Mouse (Mus musculus): Measurements from ENCODE around the gene Slc33a1. TPM values are rescaled to one million over a fixed set of nuclear protein-coding genes. Genes with fewer than 3 reads are reported as not detected.

The Slc33a1 gene
- polyA plus RNA-seq, 1 experiment from 2014 or later: 23.6 TPM

DNA sequence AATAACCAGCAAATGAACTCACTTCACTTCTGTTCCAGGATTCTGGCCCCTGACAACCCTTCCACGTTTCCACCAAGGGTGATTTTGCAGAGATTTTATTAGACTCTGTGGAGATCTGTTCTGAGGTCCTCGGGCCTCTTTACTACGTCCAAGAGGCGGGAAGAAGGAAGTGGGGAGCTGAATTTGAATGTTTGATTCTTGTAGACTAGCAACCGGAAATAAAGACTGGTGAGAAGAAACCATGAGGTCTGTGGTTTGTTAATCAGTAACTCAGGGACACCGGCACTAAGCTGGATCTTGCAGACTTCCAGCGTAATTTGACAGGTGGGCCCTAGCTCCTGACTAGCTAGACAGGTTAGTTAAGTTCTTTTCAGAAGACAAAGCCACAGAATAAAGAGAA, 70.9 kb downstream of the Slc33a1 start:
- Histone ChIP-seq H3K4me3 (replicated peaks) (peak overlapping the region; percentile 21), H3K4me2 (peak overlapping the region; percentile 35), H3K9ac (no peak overlapping the region), H3K9me3 (replicated peaks) (no peaks in the 10 kb centered on the region), H3K27me3 (no peaks in the 10 kb centered on the region), H3K27ac (peak overlapping the region; percentile 75), H3K36me3 (no peaks in the 10 kb centered on the region), H3K4me1 (peaks cover 32% of the 10 kb centered on the region)
- 41% methylated on average over 7 of the region's 7 CpGs for WGBS
- peak; percentile 24 for ATAC-seq (replicated peaks; ENCODE audit: low FRiP score)

GRCm38 (mm10) chr3:63892154-63892553, 72.4 kb downstream of the Slc33a1 start:
- H3K9ac ChIP-seq: no peak overlapping the region
- peaks cover 21% of the 10 kb centered on the region for H3K4me1 ChIP-seq
- H3K4me2 ChIP-seq: no peak overlapping the region
- H3K4me3 ChIP-seq (replicated peaks): no peak overlapping the region
- no peaks in the 10 kb centered on the region for H3K36me3 ChIP-seq
- no peaks in the 10 kb centered on the region for H3K27me3 ChIP-seq
- no peak overlapping the region for H3K27ac ChIP-seq
- H3K9me3 ChIP-seq (replicated peaks): no peaks in the 10 kb centered on the region
- no peak for ATAC-seq (replicated peaks; ENCODE audit: low FRiP score)
- WGBS: 48% methylated on average over 3 of the region's 3 CpGs

Other genes with a start within 250 kb of the Slc33a1 start
- 10.3 and 11.3 TPM in 2 replicates for gene Plch1, start 65.3 kb downstream of the Slc33a1 start, polyA plus RNA-seq (2015; fragmentation: Nextera tagmentation; extraction: Ambion mirVana)
- gene E130311K13Rik, start 35.3 kb downstream of the Slc33a1 start, polyA plus RNA-seq (2015; fragmentation: Nextera tagmentation; extraction: Ambion mirVana): 5.7 and 6.8 TPM in 2 replicates
- 48.5 and 49.9 TPM in 2 replicates for gene Gmps, start 11.3 kb upstream of the Slc33a1 start, polyA plus RNA-seq (2015; fragmentation: Nextera tagmentation; extraction: Ambion mirVana)
- 0.03 TPM in 2 replicates for gene Vmn2r1, start 116.8 kb upstream of the Slc33a1 start, polyA plus RNA-seq (2015; fragmentation: Nextera tagmentation; extraction: Ambion mirVana)
- not detected in 2 replicates for gene Vmn2r2, start 177.2 kb upstream of the Slc33a1 start, polyA plus RNA-seq (2015; fragmentation: Nextera tagmentation; extraction: Ambion mirVana)